Mouse (Mus musculus) right cerebral cortex, postnatal 25 days (tissue): ENCODE data around the gene Ccdc86.

Experiments used
- DNase-seq: peaks from one replicate; pipeline ENCODE4 v3.0.0; 2022

The Ccdc86 gene

DNA sequence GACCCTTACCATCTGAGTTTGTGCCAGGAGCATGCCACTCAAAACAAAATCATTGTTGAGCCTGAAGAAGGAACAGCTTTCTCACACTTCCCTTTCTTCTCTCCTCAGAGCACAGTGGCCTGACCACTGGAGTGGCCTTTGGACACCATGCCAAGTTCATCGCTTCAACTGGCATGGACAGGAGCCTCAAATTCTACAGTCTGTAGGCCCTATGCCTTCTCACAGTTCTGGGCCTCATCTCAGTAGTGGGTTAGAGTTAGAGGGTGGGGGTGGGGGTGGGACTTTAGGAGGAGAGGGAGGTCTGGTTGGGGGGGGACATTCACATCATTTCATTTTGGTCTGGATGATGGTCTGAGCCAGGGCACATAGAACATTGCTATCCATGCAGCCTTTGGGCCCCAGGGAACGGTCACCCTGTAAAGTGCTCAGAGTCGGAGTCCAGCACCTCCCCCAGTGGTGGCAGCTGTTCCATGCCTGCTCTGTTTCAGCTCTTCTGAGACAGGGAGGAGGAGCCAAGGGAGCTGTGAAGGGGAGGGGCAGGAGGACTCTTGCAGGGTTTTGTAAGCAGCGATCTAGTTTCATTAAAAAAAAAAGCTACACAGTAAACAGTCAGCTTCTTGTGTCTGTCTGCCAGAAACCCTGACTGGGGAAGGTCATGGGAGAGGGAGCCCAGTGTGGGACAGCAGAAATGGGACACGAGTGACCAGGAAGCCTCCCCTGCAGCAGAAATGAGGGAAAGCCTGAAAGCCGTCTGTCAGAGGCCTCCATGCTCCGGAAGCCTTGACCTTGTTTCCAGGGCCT, 43.9 kb downstream of the Ccdc86 start:
- peak; percentile 50 for DNase-seq

DNA sequence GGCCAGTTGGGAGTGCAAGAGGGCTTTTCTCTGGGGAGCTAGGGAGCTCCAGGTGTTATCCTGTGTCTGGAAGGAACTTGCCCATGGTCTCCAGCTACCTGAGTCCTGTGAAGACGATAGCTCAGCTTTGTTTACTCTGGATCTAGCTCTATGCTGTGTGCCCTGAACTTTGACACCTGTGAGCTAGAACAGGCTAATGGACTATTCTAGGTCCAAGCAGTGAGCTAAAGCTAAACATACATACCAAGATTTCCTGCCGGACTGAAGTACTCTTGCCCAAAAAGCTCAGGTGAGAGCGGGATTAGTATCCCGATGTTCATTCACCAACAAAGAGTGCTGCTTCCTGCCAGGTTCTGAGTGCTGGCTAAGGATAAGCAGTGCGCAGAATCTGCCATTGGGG, 44.6 kb downstream of the Ccdc86 start:
- DNase-seq = no peak

- no peak for DNase-seq
Observed at GRCm38 (mm10) chr19:10901046-10901445, 48.0 kb downstream of the Ccdc86 start.

- no peak for DNase-seq
Observed at GRCm38 (mm10) chr19:10900315-10900714, 48.8 kb downstream of the Ccdc86 start.

- DNase-seq = no peak
Observed at GRCm38 (mm10) chr19:10897491-10897890, 51.6 kb downstream of the Ccdc86 start.

- DNase-seq = no peak
Observed at GRCm38 (mm10) chr19:10896849-10897248, 52.2 kb downstream of the Ccdc86 start.

DNA sequence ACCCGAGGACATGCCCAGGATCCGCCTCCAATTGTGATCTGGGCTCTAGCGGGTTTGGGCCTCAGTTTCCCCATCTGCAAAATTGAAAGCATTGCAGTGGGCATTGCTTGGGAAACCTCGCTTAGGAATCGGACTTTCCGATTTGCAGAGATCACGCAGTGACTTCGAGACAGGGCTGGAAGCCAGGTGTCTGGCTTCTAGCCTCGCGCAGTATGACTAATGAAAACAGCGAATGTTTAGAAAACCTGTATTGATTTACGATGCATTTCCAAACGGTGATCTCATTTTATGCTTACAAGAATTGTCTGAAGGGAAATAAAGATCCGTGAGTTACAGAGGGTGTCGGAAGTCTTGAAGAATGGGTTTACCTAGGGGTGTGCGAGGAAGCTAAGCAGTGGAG, 53.4 kb downstream of the Ccdc86 start:
- DNase-seq = no peak

GRCm38 (mm10) chr19:10895016-10895528, 54.0 kb downstream of the Ccdc86 start, which contains the start of gene Prpf19:
TSS of gene Prpf19 (plus strand) at chr19:10895231.
- peak; percentile 98 for DNase-seq

DNA sequence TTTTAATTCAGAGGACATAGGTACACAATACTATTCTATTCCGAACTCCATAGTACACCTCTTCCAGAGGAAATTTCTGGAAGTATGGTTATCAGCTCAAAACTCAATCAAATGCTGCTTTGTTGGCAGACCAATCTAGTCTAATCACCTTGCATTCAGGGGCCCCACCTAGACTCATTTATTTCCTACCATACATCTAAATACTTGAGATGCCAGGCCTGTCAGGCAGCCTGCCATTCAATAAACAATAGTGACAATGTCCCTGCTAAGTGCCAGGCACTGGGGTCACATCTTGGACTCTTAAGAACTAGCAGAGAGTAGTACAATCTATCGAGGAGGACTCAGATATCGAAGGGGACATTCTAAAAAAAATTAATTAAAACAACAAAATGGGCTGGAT, 56.9 kb downstream of the Ccdc86 start:
- no peak for DNase-seq
